In genomic region chr17:56715360-56715759, GRCm38 (mm10) we compare ENCODE assay signal across 10 mouse cellular contexts. TPM values are rescaled to one million over a fixed set of nuclear protein-coding genes. Genes with fewer than 3 reads are reported as not detected.
DNase-seq lines count a peak whose midpoint lies in the region; ATAC-seq and TF ChIP-seq lines count a peak whose summit lies in the region.
"Had no signal": no experiment of that assay in that cellular context is flagged by ENCODE, and none has a peak within 500 bp of the region (broad histone marks: within the 10 kb centered on the region; RNA-seq: fewer than 3 reads in every experiment).

No protein-coding gene starts in this region.

- no peak overlapping the region for H3K27ac ChIP-seq in kidney, embryonic 15.5 days
- H3K27ac ChIP-seq in embryonic facial prominence, embryonic 11.5 days (replicated peaks; ENCODE audit: low read depth, low read length): no peak overlapping the region
- H3K27ac ChIP-seq in forebrain, postnatal 0 days (ENCODE audit: low read depth, low read length): no peak overlapping the region
- H3K27ac ChIP-seq in midbrain, embryonic 13.5 days: no peak overlapping the region

- peak overlapping the region; percentile 89; the same call in 1 of the 2 replicates for H3K4me2 ChIP-seq in kidney, embryonic 15.5 days
- no peak overlapping the region for H3K4me2 ChIP-seq in embryonic facial prominence, embryonic 11.5 days (ENCODE audit: low read depth, low read length)
- peak overlapping the region; percentile 68; the same call in 1 of the 2 replicates for H3K4me2 ChIP-seq in forebrain, postnatal 0 days (ENCODE audit: low read depth)
- H3K4me2 ChIP-seq in midbrain, embryonic 13.5 days (replicated peaks): peak overlapping the region; percentile 83

- no peaks in the 10 kb centered on the region for H3K27me3 ChIP-seq in kidney, embryonic 15.5 days
- no peaks in the 10 kb centered on the region for H3K27me3 ChIP-seq in embryonic facial prominence, embryonic 11.5 days (ENCODE audit: control insufficient read depth, insufficient read depth, low read length)
- no peaks in the 10 kb centered on the region for H3K27me3 ChIP-seq in forebrain, postnatal 0 days (ENCODE audit: insufficient read depth, low read length)
- no peaks in the 10 kb centered on the region for H3K27me3 ChIP-seq in midbrain, embryonic 13.5 days

- H3K4me1 ChIP-seq in kidney, embryonic 15.5 days: peaks cover 34% of the 10 kb centered on the region
- H3K4me1 ChIP-seq in embryonic facial prominence, embryonic 11.5 days (ENCODE audit: control insufficient read depth, insufficient read depth, low read length): no peaks in the 10 kb centered on the region
- peaks cover 18% of the 10 kb centered on the region for H3K4me1 ChIP-seq in forebrain, postnatal 0 days (ENCODE audit: insufficient read depth)
- peaks cover 36% of the 10 kb centered on the region for H3K4me1 ChIP-seq in midbrain, embryonic 13.5 days (replicated peaks)

- ATAC-seq in kidney, embryonic 15.5 days (replicated peaks; ENCODE audit: low FRiP score): no peak
- no peak for ATAC-seq in embryonic facial prominence, embryonic 11.5 days (replicated peaks; ENCODE audit: insufficient number of reproducible peaks, low FRiP score, low TSS enrichment, low read depth)
- ATAC-seq in forebrain, postnatal 0 days: no peak
- ATAC-seq in midbrain, embryonic 13.5 days: no peak

- H3K9me3 ChIP-seq in kidney, embryonic 15.5 days (replicated peaks): no peaks in the 10 kb centered on the region
- H3K9me3 ChIP-seq in embryonic facial prominence, embryonic 11.5 days (replicated peaks; ENCODE audit: control insufficient read depth, low read length): no peaks in the 10 kb centered on the region
- no peaks in the 10 kb centered on the region for H3K9me3 ChIP-seq in forebrain, postnatal 0 days (ENCODE audit: low read length)
- H3K9me3 ChIP-seq in midbrain, embryonic 13.5 days: no peaks in the 10 kb centered on the region

- 60% methylated on average over 11 of the region's 11 CpGs for WGBS in kidney, embryonic 15.5 days
- WGBS in embryonic facial prominence, embryonic 11.5 days: 69% methylated on average over 11 of the region's 11 CpGs
- WGBS in forebrain, postnatal 0 days: 69% methylated on average over 11 of the region's 11 CpGs
- WGBS in midbrain, embryonic 13.5 days: 67% methylated on average over 11 of the region's 11 CpGs

- peak overlapping the region; percentile 95 for H3K4me3 ChIP-seq in kidney, embryonic 15.5 days (replicated peaks)
- H3K4me3 ChIP-seq in embryonic facial prominence, embryonic 11.5 days (ENCODE audit: low read depth, low read length): 0 out of 2 replicates have a peak overlapping the region, but pooled peaks have one; percentile 61
- H3K4me3 ChIP-seq in forebrain, postnatal 0 days (ENCODE audit: low read depth, low read length): no peak overlapping the region
- H3K4me3 ChIP-seq in midbrain, embryonic 13.5 days (replicated peaks): peak overlapping the region; percentile 84

- TF ChIP-seq CTCF in forebrain, postnatal 0 days (IDR thresholded peaks at IDR 0.05; ENCODE audit: low read depth): no peak

- no peak for DNase-seq in kidney, postnatal 25 days
- no peak for DNase-seq in embryonic facial prominence, embryonic 11.5 days (ENCODE audit: low spot score)
- no peak for DNase-seq in forebrain, postnatal 0 days
- DNase-seq in layer of hippocampus, postnatal 36 days: no peak
- no peak for DNase-seq in thymus, adult 18-20 months
- no peak for DNase-seq in gastrocnemius, postnatal 4 days (ENCODE audit: low spot score in 2 of 2)
- DNase-seq: kidney, adult 2 months; left cerebral cortex, postnatal 4 days had no signal

- peaks cover 30% of the 10 kb centered on the region for H3K36me3 ChIP-seq in kidney, embryonic 15.5 days
- peaks cover 7% of the 10 kb centered on the region for H3K36me3 ChIP-seq in embryonic facial prominence, embryonic 11.5 days (replicated peaks; ENCODE audit: control insufficient read depth, insufficient read depth, low read depth, low read length)
- peaks cover 28% of the 10 kb centered on the region for H3K36me3 ChIP-seq in forebrain, postnatal 0 days (ENCODE audit: insufficient read depth)
- H3K36me3 ChIP-seq in midbrain, embryonic 13.5 days: peaks cover 29% of the 10 kb centered on the region

- peak overlapping the region; percentile 85; the same call in 1 of the 2 replicates for H3K9ac ChIP-seq in kidney, embryonic 15.5 days
- 0 out of 2 replicates have a peak overlapping the region, but pooled peaks have one; percentile 25 for H3K9ac ChIP-seq in embryonic facial prominence, embryonic 11.5 days (replicated peaks; ENCODE audit: low read length)
- peak overlapping the region; percentile 74; the same call in 1 of the 2 replicates for H3K9ac ChIP-seq in forebrain, postnatal 0 days
- H3K9ac ChIP-seq in midbrain, embryonic 13.5 days (replicated peaks): peak overlapping the region; percentile 85; the same call in 1 of the 2 replicates

RNA-seq across cellular contexts. Expression of gene Ndufa11, which starts 2.2 kb away (rescaled TPM):
- polyA plus RNA-seq in kidney, embryonic 15.5 days (2015; fragmentation: Nextera tagmentation; extraction: Ambion mirVana): 470 and 471 TPM in 2 replicates
- polyA plus RNA-seq in embryonic facial prominence, embryonic 11.5 days (2014; fragmentation: Nextera tagmentation; extraction: Ambion mirVana): 352 and 362 TPM in 2 replicates
- 191 TPM in 2 replicates for total RNA-seq in forebrain, postnatal 0 days (2014; rRNA removed)
- 576 and 730 TPM in 2 replicates for polyA plus RNA-seq in forebrain, postnatal 0 days (2015; fragmentation: Nextera tagmentation; extraction: Ambion mirVana)
- polyA plus RNA-seq in midbrain, embryonic 13.5 days (2015; fragmentation: Nextera tagmentation; extraction: Ambion mirVana): 465 and 479 TPM in 2 replicates
- total RNA-seq in layer of hippocampus, postnatal 36 days (2021): 100 to 1,000 TPM; 213 to 221 TPM
- total RNA-seq in gastrocnemius, postnatal 4 days (2021): 100 to 1,000 TPM; 358 to 365 TPM

RNA-seq across cellular contexts. Expression of gene Vmac, which starts 2.5 kb away (rescaled TPM):
- polyA plus RNA-seq in kidney, embryonic 15.5 days (2015; fragmentation: Nextera tagmentation; extraction: Ambion mirVana): 15.6 and 19.5 TPM in 2 replicates
- polyA plus RNA-seq in embryonic facial prominence, embryonic 11.5 days (2014; fragmentation: Nextera tagmentation; extraction: Ambion mirVana): 14.7 and 15.5 TPM in 2 replicates
- total RNA-seq in forebrain, postnatal 0 days (2014; rRNA removed): 23.2 and 33.7 TPM in 2 replicates
- polyA plus RNA-seq in forebrain, postnatal 0 days (2015; fragmentation: Nextera tagmentation; extraction: Ambion mirVana): 24.3 and 26.9 TPM in 2 replicates
- 15.5 and 18.2 TPM in 2 replicates for polyA plus RNA-seq in midbrain, embryonic 13.5 days (2015; fragmentation: Nextera tagmentation; extraction: Ambion mirVana)
- 10 to 100 TPM; 10.4 to 14.2 TPM for total RNA-seq in layer of hippocampus, postnatal 36 days (2021)
- 1 to 10 TPM; 7.5 to 8.0 TPM for total RNA-seq in gastrocnemius, postnatal 4 days (2021)

RNA-seq across cellular contexts. Expression of gene Nrtn, which starts 42.0 kb away (rescaled TPM):
- polyA plus RNA-seq in kidney, embryonic 15.5 days (2015; fragmentation: Nextera tagmentation; extraction: Ambion mirVana): 6.5 and 7.1 TPM in 2 replicates
- polyA plus RNA-seq in embryonic facial prominence, embryonic 11.5 days (2014; fragmentation: Nextera tagmentation; extraction: Ambion mirVana): 6.7 and 7.8 TPM in 2 replicates
- total RNA-seq in forebrain, postnatal 0 days (2014; rRNA removed): 1.9 and 5.4 TPM in 2 replicates
- 2.7 and 2.8 TPM in 2 replicates for polyA plus RNA-seq in forebrain, postnatal 0 days (2015; fragmentation: Nextera tagmentation; extraction: Ambion mirVana)
- 2.9 and 4.0 TPM in 2 replicates for polyA plus RNA-seq in midbrain, embryonic 13.5 days (2015; fragmentation: Nextera tagmentation; extraction: Ambion mirVana)
- 1 to 10 TPM; 2.8 to 3.9 TPM for total RNA-seq in layer of hippocampus, postnatal 36 days (2021)
- 1 to 10 TPM; 1.0 to 1.9 TPM for total RNA-seq in gastrocnemius, postnatal 4 days (2021)

RNA-seq across cellular contexts. Expression of gene Ranbp3, which starts 42.3 kb away (rescaled TPM):
- polyA plus RNA-seq in kidney, embryonic 15.5 days (2015; fragmentation: Nextera tagmentation; extraction: Ambion mirVana): 87.9 and 99.2 TPM in 2 replicates
- polyA plus RNA-seq in embryonic facial prominence, embryonic 11.5 days (2014; fragmentation: Nextera tagmentation; extraction: Ambion mirVana): 105 and 115 TPM in 2 replicates
- total RNA-seq in forebrain, postnatal 0 days (2014; rRNA removed): 104 and 115 TPM in 2 replicates
- 98.2 and 100 TPM in 2 replicates for polyA plus RNA-seq in forebrain, postnatal 0 days (2015; fragmentation: Nextera tagmentation; extraction: Ambion mirVana)
- polyA plus RNA-seq in midbrain, embryonic 13.5 days (2015; fragmentation: Nextera tagmentation; extraction: Ambion mirVana): 108 and 109 TPM in 2 replicates
- 10 to 100 TPM; 86.7 to 88.3 TPM for total RNA-seq in layer of hippocampus, postnatal 36 days (2021)
- 10 to 100 TPM; 58.6 to 59.4 TPM for total RNA-seq in gastrocnemius, postnatal 4 days (2021)

RNA-seq across cellular contexts. Expression of gene Dus3l, which starts 49.2 kb away (rescaled TPM):
- 46.5 and 54.6 TPM in 2 replicates for polyA plus RNA-seq in kidney, embryonic 15.5 days (2015; fragmentation: Nextera tagmentation; extraction: Ambion mirVana)
- polyA plus RNA-seq in embryonic facial prominence, embryonic 11.5 days (2014; fragmentation: Nextera tagmentation; extraction: Ambion mirVana): 30.1 and 32.3 TPM in 2 replicates
- total RNA-seq in forebrain, postnatal 0 days (2014; rRNA removed): 75.1 and 75.3 TPM in 2 replicates
- 70.4 and 79.9 TPM in 2 replicates for polyA plus RNA-seq in forebrain, postnatal 0 days (2015; fragmentation: Nextera tagmentation; extraction: Ambion mirVana)
- polyA plus RNA-seq in midbrain, embryonic 13.5 days (2015; fragmentation: Nextera tagmentation; extraction: Ambion mirVana): 63.7 TPM in 2 replicates
- total RNA-seq in layer of hippocampus, postnatal 36 days (2021): 10 to 100 TPM; 68.6 to 71.1 TPM
- total RNA-seq in gastrocnemius, postnatal 4 days (2021): 10 to 100 TPM; 21.6 to 21.7 TPM

Comparison
In these comparisons a context has a peak if more than half of its experiments do, and no peak if none do; other contexts are left out.
1. H3K9ac ChIP-seq: peak in every context shown above with its lines; median percentile 85 in kidney, embryonic 15.5 days; 85 in midbrain, embryonic 13.5 days; 74 in forebrain, postnatal 0 days; 25 in embryonic facial prominence, embryonic 11.5 days.